17 mouse cellular contexts compared by ENCODE assay signal in genomic region chr2:145283746-145284145, GRCm38 (mm10).
DNase-seq lines count a peak whose midpoint lies in the region; TF ChIP-seq lines count a peak whose summit lies in the region.
"Had no signal": no experiment of that assay in that cellular context is flagged by ENCODE, and none has a peak within 500 bp of the region (broad histone marks: within the 10 kb centered on the region; RNA-seq: fewer than 3 reads in every experiment).

No protein-coding gene starts in this region.

- TF ChIP-seq CTCF in layer of hippocampus, adult 2 months (conservative IDR thresholded peaks at IDR 0.05): no peak

- no peak overlapping the region for H3K27ac ChIP-seq in layer of hippocampus, adult 2 months
- H3K27ac ChIP-seq: heart, embryonic 13.5 days; limb, embryonic 12.5 days; liver, embryonic 13.5 days; lung, embryonic 15.5 days; midbrain, embryonic 15.5 days; stomach, postnatal 0 days had no signal

- H3K4me3 ChIP-seq in layer of hippocampus, adult 2 months: no peak overlapping the region
- H3K4me3 ChIP-seq: erythroblast, embryonic 14.5 days; heart, embryonic 13.5 days; limb, embryonic 12.5 days; liver, embryonic 13.5 days; lung, embryonic 15.5 days; midbrain, embryonic 15.5 days had no signal

- peak; percentile 86 for DNase-seq in heart, adult 11 months
- DNase-seq in heart, adult 9 months (ENCODE audit: low spot score in 2 of 2): no peak
- peak; percentile 66 for DNase-seq in 416B (ENCODE audit: low read depth)
- peak; percentile 55 for DNase-seq in adrenal gland, adult 8-10 months
- DNase-seq in mesoderm, embryonic 11.5 days (ENCODE audit: low read depth, low spot score): peak; percentile 52
- DNase-seq in layer of hippocampus, adult 2 months (ENCODE audit: low spot score in 2 of 2): no peak
- DNase-seq in thymus, postnatal 36 days: no peak
- DNase-seq: cerebellum, postnatal 10 days; heart, postnatal 36 days; liver, embryonic 13.5 days; thymus, postnatal 25 days had no signal

Comparison
In these comparisons a context has a peak if more than half of its experiments do, and no peak if none do; other contexts are left out.
1. DNase-seq: peak in heart, adult 11 months (single experiment), 416B (single experiment), adrenal gland, adult 8-10 months (single experiment) and mesoderm, embryonic 11.5 days (single experiment); none in heart, adult 9 months (0 of 2), layer of hippocampus, adult 2 months (0 of 2) and thymus, postnatal 36 days (0 of 2).